Mouse (Mus musculus) MN1 (cell line): ENCODE results near the gene Stxbp2.

ENCODE experiments used
- DNase-seq: peaks from one replicate; pipeline ENCODE4 v3.0.0-alpha.2; 2016; ENCODE audit warnings: low spot score

Stxbp2 gene

GRCm38 (mm10) chr8:3631478-3631875 is 722 bp downstream of the Stxbp2 start:
- no peak for DNase-seq

GRCm38 (mm10) chr8:3645804-3646203 is 15.0 kb downstream of the Stxbp2 start:
- DNase-seq: no peak

- no peak for DNase-seq
Observed at GRCm38 (mm10) chr8:3646824-3647531, 16.2 kb downstream of the Stxbp2 start.

GRCm38 (mm10) chr8:3647561-3647960 is 16.8 kb downstream of the Stxbp2 start:
- no peak for DNase-seq

- no peak for DNase-seq
Observed at GRCm38 (mm10) chr8:3648268-3648667, 17.5 kb downstream of the Stxbp2 start.

- DNase-seq: no peak
Observed at GRCm38 (mm10) chr8:3648990-3649389, 18.2 kb downstream of the Stxbp2 start.

- DNase-seq: no peak
Observed at GRCm38 (mm10) chr8:3652845-3653244, 22.1 kb downstream of the Stxbp2 start.

- no peak for DNase-seq
Observed at GRCm38 (mm10) chr8:3654726-3655508, 24.2 kb downstream of the Stxbp2 start.

- no peak for DNase-seq
Observed at GRCm38 (mm10) chr8:3655526-3655925, 24.8 kb downstream of the Stxbp2 start, which contains the start of gene Retn. Gene Retn, plus strand, starts transcription at chr8:3655770.

- peak; percentile 39 for DNase-seq
Observed at GRCm38 (mm10) chr8:3656725-3657381, 26.1 kb downstream of the Stxbp2 start.

- DNase-seq: no peak
Observed at GRCm38 (mm10) chr8:3660889-3661288, 30.1 kb downstream of the Stxbp2 start.

- DNase-seq: no peak
Observed at GRCm38 (mm10) chr8:3664405-3664804, 33.6 kb downstream of the Stxbp2 start.

GRCm38 (mm10) chr8:3665507-3665906 is 34.8 kb downstream of the Stxbp2 start, which contains the start of gene Mcemp1:
Gene Mcemp1, plus strand, starts transcription at chr8:3665754.
- no peak for DNase-seq

GRCm38 (mm10) chr8:3670388-3670787 is 39.6 kb downstream of the Stxbp2 start:
- DNase-seq: no peak

GRCm38 (mm10) chr8:3671980-3672491 is 41.3 kb downstream of the Stxbp2 start, which contains the start of gene Fcor:
Gene Fcor, minus strand, starts transcription at chr8:3672362.
- peak; percentile 92 for DNase-seq

GRCm38 (mm10) chr8:3674671-3675070 is 43.9 kb downstream of the Stxbp2 start:
- peak; percentile 54 for DNase-seq

GRCm38 (mm10) chr8:3676131-3676992 is 45.6 kb downstream of the Stxbp2 start, which contains the start of gene Trappc5:
Gene Trappc5, plus strand, starts transcription at chr8:3676299.
- DNase-seq: peak; percentile 99

- DNase-seq: peak; percentile 59
Observed at GRCm38 (mm10) chr8:3676993-3677579, 46.3 kb downstream of the Stxbp2 start.

GRCm38 (mm10) chr8:3678831-3679230 is 48.1 kb downstream of the Stxbp2 start:
- DNase-seq: no peak

GRCm38 (mm10) chr8:3679236-3679635 is 48.5 kb downstream of the Stxbp2 start:
- DNase-seq: no peak

- DNase-seq: no peak
Observed at GRCm38 (mm10) chr8:3679656-3680055, 48.9 kb downstream of the Stxbp2 start.
